Mouse (Mus musculus): ENCODE results near the gene Pitx2.

DNA sequence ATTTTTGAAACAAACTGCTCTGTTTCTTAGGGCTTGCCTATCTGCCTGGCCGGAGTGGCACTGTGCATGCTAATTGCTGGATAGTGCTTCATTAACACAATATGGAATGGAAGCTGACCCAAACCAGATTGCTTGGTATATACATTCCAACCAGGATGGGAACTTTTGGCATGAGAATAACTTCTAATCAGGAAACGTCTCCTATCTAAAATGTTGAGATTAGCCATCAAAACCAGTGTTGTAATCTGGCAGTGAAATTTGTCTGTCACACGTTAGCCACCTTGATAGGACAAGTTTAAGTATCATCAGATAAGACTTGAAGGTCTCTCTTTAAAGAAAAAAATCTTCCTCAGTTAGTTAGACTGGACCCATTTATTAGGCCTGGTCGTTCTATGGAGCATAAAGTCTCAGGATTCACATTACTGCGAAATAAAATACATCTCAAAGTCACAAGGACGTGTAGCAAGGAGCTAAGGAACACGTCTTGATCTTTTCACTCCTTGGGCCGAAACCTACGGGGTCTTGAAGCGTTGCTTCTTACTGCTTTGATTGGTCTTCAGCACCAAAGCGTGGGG lies 2.1 kb downstream of the Pitx2 start:
- no peak for TF ChIP-seq CTCF (IDR thresholded peaks at IDR 0.05; ENCODE audit: extremely low read depth, insufficient read depth, low read length)
- TF ChIP-seq POLR2A (IDR thresholded peaks at IDR 0.05; ENCODE audit: extremely low read depth, insufficient read depth, low read length), result no peak

Measured in cortical plate, adult 2 months (tissue).